Mouse (Mus musculus) stomach, postnatal 0 days (tissue): ENCODE measurements around the gene Tmc6.

Experiments used
- CTCF ChIP-seq: IDR thresholded peaks from 2 replicates; pipeline ENCODE4 v1.5.1; 2016; ENCODE audit warnings: antibody characterized with exemption, low read depth, mild to moderate bottlenecking, moderate library complexity
- EP300 ChIP-seq: optimal IDR thresholded peaks from 2 replicates; pipeline ENCODE3; 2016; ENCODE audit warnings: antibody characterized with exemption

- no peak for TF ChIP-seq CTCF
- no peak for TF ChIP-seq EP300
Observed at GRCm38 (mm10) chr11:117765361-117765760, 16.6 kb downstream of the Tmc6 start.
